Mouse (Mus musculus) kidney, embryonic 14.5 days (tissue): ENCODE measurements at regions not wholly inside any gene's neighbourhood (a gene's known extent, or its start where the extent isn't known, plus 50 kb on each side); places are given as distances from the start of the nearest gene placed in this dataset.

Experiments
- ATAC-seq: fragments of 200-750 bp; cut with Nextera tagmentation; 2 replicates; pipeline ENCODE4 v1.8.0; 2017; ENCODE audit warnings: moderate number of reproducible peaks, mild to moderate bottlenecking, moderate TSS enrichment, moderate library complexity; ENCODE audit not compliant: low FRiP score, low TSS enrichment
- H3K27ac ChIP-seq: fragments of 300-500 bp; sonication (generic); 2 replicates; pipeline ENCODE4 v1.5.1; 2014; ENCODE audit warnings: low read depth, mild to moderate bottlenecking, low read length, moderate library complexity, mixed read lengths
- H3K27me3 ChIP-seq: fragments of 300-500 bp; sonication (generic); 2 replicates; pipeline ENCODE4 v1.6.1; 2014; ENCODE audit warnings: mild to moderate bottlenecking, low read length; ENCODE audit not compliant: control insufficient read depth, insufficient read depth
- H3K36me3 ChIP-seq: fragments of 300-500 bp; sonication (generic); 2 replicates; pipeline ENCODE4 v1.6.1; 2014; ENCODE audit warnings: low read length, mixed read lengths; ENCODE audit not compliant: control insufficient read depth, insufficient read depth
- H3K4me1 ChIP-seq: fragments of 300-500 bp; sonication (generic); 2 replicates; pipeline ENCODE4 v1.6.1; 2014; ENCODE audit warnings: low read length, mixed read lengths; ENCODE audit not compliant: control insufficient read depth, insufficient read depth
- H3K4me2 ChIP-seq: fragments of 300-500 bp; sonication (generic); replicated peaks from 2 replicates; pipeline ENCODE4 v1.6.1; 2014; ENCODE audit warnings: low read depth, mild to moderate bottlenecking, low read length
- H3K4me3 ChIP-seq: fragments of 300-500 bp; sonication (generic); 2 replicates; pipeline ENCODE4 v1.5.1; 2014; ENCODE audit warnings: mild to moderate bottlenecking, low read length
- H3K9ac ChIP-seq: fragments of 300-500 bp; sonication (generic); 2 replicates; pipeline ENCODE4 v1.6.1; 2014; ENCODE audit warnings: low read depth, mild to moderate bottlenecking, low read length, moderate library complexity
- H3K9me3 ChIP-seq: fragments of 300-500 bp; sonication (generic); 2 replicates; pipeline ENCODE4 v1.6.1; 2016; ENCODE audit warnings: low read length; ENCODE audit not compliant: control insufficient read depth
- WGBS: fragments of 180-500 bp; shearing (Covaris S2); extraction: QIAGEN DNeasy Blood & Tissue Kit; methylation state at CpG from one replicate; pipeline ENCODE4 v1.1.7; 2014; 5-methylcytosine and 5-hydroxymethylcytosine counted together

DNA sequence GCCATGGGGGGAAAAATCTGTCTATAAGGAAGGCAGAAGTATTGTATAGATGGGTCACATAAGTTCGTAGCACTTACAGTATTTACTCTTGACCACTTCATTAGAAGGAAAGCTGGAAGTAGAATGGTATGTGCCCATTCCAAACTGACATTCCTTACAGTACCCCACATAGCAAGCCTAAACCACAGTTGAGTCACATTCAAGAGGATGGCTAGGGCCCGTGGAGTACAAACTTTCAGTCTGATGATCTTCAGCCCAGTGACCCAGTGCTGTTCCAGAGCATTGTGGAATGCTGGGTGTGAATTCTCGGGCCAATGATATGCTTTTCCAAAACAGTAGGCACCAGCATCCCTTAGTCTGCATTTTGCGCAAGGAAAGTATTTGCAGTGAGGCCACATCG, 124.2 kb upstream of the Tent5a start:
- H3K36me3 ChIP-seq: no peaks in the 10 kb centered on the region
- no peak overlapping the region for H3K27ac ChIP-seq
- H3K4me2 ChIP-seq: no peak overlapping the region
- H3K4me3 ChIP-seq: no peak overlapping the region
- H3K9me3 ChIP-seq: no peaks in the 10 kb centered on the region
- no peaks in the 10 kb centered on the region for H3K27me3 ChIP-seq
- no peaks in the 10 kb centered on the region for H3K4me1 ChIP-seq
- 92% methylated on average over 5 of the region's 5 CpGs for WGBS
- no peak for ATAC-seq
- no peak overlapping the region for H3K9ac ChIP-seq

DNA sequence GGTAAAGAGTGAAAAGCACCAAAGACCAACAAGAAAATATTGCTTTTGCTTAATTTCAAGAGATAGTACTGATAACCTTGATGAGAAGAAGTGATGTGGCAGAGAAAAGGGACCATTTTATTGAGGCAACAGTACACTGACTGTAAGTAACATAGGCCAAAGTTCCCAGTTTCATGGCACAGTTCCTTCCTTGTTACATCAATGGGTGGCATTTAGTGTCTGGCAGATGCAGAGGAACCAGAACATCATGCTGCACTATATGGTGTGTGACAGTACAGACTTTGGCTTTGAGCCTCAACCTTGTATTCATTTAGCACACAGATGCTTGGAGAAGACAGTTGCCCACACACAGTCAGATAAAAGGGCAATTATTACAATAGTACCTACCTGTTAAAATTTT, 123.7 kb upstream of the Tent5a start:
- H3K27ac ChIP-seq: no peak overlapping the region
- H3K4me1 ChIP-seq: no peaks in the 10 kb centered on the region
- no peak overlapping the region for H3K9ac ChIP-seq
- ATAC-seq: no peak
- no peaks in the 10 kb centered on the region for H3K36me3 ChIP-seq
- H3K4me2 ChIP-seq: no peak overlapping the region
- H3K4me3 ChIP-seq: no peak overlapping the region
- no peaks in the 10 kb centered on the region for H3K9me3 ChIP-seq
- H3K27me3 ChIP-seq: no peaks in the 10 kb centered on the region

DNA sequence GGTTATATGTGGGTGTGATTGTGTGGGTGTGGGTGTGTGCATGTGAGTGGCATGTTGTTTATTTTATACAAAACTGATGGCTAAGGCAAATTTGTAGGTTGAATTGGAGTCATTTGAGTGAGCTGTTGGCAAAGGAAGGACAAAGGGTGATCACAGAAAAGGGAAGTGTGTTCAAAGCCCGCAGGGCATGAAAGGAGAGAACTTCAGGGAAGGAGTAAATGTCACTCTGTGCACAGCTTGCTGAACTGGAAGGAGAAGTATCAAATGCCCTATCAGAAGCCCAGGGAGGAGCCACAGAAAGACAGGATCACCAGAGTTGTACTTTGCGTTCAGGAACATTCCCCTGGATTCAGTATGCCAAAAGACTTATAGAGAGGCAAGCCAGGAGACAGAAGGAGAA, 122.3 kb upstream of the Tent5a start:
- no peak overlapping the region for H3K9ac ChIP-seq
- 71% methylated on average over 2 of the region's 2 CpGs for WGBS
- no peaks in the 10 kb centered on the region for H3K9me3 ChIP-seq
- no peaks in the 10 kb centered on the region for H3K36me3 ChIP-seq
- H3K27me3 ChIP-seq: no peaks in the 10 kb centered on the region
- H3K4me2 ChIP-seq: no peak overlapping the region
- H3K4me1 ChIP-seq: no peaks in the 10 kb centered on the region
- no peak overlapping the region for H3K4me3 ChIP-seq
- no peak for ATAC-seq
- H3K27ac ChIP-seq: no peak overlapping the region

DNA sequence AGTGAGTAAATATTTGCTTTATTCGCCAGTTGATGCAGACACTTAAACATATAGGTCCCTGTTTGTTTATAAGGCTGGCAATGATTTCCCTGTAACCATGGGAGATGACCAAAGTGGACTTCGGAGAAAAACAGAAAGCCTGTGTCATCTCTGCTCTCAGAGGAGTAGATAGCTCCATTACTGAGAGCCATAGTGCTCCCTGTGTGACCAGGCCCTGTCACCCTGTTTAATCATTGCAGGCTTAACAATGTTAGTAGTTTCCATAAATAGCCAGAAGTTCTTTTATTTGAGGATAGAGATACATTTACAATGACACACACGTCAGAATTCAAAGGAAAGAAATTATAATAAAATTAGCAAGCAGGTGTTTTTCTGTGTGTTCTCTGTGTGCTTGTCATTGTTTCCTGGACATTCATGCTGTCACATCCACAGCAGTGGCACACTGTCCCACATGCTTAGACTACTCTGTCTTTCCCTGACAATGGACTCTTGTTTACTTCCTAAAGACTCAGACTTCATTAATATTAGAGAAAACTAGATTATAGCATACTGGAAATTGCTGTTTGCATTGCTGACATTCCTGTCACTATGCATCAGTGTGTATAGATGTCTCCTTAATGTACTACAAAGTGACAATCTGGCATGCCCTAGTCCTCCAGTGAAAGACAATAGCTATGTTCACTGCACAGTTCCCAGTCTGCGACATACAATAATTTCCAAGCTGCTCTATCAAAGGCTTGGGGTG, 115.8 kb upstream of the Tent5a start:
- H3K27ac ChIP-seq: no peak overlapping the region
- no peaks in the 10 kb centered on the region for H3K9me3 ChIP-seq
- no peaks in the 10 kb centered on the region for H3K27me3 ChIP-seq
- no peak for ATAC-seq
- no peaks in the 10 kb centered on the region for H3K4me1 ChIP-seq
- H3K36me3 ChIP-seq: no peaks in the 10 kb centered on the region
- no peak overlapping the region for H3K9ac ChIP-seq
- no peak overlapping the region for H3K4me2 ChIP-seq
- no peak overlapping the region for H3K4me3 ChIP-seq
- whole genome bisulfite sequencing: 82% methylated on average over 4 of the region's 4 CpGs

DNA sequence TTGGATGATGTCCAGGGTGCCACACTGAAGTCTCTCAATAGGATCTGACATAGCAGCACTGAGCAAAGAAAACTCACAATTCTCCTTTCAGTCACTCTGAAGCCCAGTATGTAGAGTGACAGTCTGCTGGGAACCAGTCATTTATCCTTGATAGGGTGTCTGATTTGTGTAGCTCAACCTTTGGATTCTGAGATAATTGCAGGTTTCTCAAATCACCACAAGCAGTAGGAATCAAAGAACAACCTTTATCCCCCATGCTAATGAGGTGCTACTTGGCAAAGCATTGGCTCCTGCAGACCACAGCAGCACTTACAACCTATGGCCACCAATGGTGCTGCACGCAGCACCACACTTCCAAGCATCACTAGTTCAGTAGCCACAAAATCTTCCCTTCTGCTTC, 112.5 kb upstream of the Tent5a start:
- ATAC-seq: no peak
- Histone ChIP-seq H3K36me3 (no peaks in the 10 kb centered on the region), H3K27ac (no peak overlapping the region), H3K4me2 (no peak overlapping the region), H3K4me1 (no peaks in the 10 kb centered on the region), H3K4me3 (no peak overlapping the region), H3K9ac (no peak overlapping the region), H3K27me3 (no peaks in the 10 kb centered on the region), H3K9me3 (no peaks in the 10 kb centered on the region)
- WGBS: 36% methylated on average over 1 of the region's 1 CpGs

DNA sequence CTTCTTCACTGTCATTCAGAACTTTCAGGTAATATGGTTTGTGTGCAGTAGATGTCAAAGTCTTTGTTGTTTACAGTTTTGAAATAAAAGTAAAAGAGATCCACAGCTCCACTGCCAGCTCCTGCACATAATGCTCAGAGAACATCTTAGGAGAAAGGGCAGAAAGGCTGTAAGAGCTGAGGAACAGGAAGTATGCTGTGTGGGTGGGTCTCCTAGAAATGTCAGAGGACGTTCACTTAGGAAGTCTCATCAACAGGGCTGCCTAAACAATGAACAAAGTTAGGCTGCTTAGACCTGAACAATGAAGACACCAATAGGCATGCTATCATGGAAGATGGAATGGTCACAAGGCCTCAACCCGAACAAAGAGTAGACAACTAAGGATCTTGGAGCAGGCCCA, 105.1 kb upstream of the Tent5a start:
- WGBS: 58% methylated on average over 2 of the region's 2 CpGs
- ATAC-seq: no peak

DNA sequence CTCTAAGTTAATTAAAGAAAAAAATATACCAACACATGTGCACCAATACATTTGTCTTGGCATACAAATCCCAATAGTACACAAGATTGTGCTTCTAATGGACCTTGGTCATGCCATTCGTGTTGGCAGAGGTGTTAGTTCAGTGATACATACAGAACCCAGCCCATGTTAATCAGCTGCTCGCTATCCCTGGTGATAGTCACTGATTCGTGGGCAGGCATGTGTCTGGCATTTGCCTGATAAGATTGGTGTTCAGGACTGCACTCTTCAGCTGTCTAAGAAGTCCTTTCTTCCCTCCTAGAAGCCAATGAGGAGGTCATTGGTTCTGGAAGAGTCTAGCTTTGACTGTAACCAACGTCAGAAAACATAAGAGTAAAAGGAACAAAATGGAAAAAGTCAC, 99.7 kb upstream of the Tent5a start:
- WGBS: 90% methylated on average over 4 of the region's 4 CpGs
- no peak overlapping the region for H3K4me3 ChIP-seq
- H3K9me3 ChIP-seq: no peaks in the 10 kb centered on the region
- no peaks in the 10 kb centered on the region for H3K36me3 ChIP-seq
- no peak for ATAC-seq
- H3K4me2 ChIP-seq: no peak overlapping the region
- H3K9ac ChIP-seq: no peak overlapping the region
- H3K27me3 ChIP-seq: no peaks in the 10 kb centered on the region
- no peaks in the 10 kb centered on the region for H3K4me1 ChIP-seq
- no peak overlapping the region for H3K27ac ChIP-seq

More for the DNA sequence above, 105.1 kb upstream of the Tent5a start:
- Histone ChIP-seq H3K36me3 (no peaks in the 10 kb centered on the region), H3K9ac (no peak overlapping the region), H3K4me2 (no peak overlapping the region), H3K27ac (no peak overlapping the region), H3K4me3 (no peak overlapping the region), H3K4me1 (no peaks in the 10 kb centered on the region), H3K27me3 (no peaks in the 10 kb centered on the region), H3K9me3 (no peaks in the 10 kb centered on the region)

DNA sequence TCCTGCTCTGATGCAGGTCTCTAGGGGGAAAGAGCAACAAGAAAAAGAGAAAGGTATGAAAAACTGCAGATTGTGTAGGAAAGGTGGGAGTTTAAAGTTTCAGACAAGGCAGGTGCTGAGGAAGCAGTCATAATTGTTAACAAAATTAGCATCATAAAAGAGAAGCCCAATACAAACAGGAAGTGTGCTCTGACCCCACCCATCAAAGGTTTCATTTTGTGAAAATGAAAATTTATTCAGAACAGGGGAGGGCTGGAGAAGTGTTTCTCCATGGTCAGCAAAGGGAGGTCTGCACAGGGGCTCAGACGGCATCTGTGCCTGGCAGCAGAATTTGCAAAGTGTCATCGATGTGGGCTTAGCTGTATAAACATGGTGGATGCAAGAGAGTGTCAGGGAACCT, 96.8 kb upstream of the Tent5a start:
- ATAC-seq: no peak

DNA sequence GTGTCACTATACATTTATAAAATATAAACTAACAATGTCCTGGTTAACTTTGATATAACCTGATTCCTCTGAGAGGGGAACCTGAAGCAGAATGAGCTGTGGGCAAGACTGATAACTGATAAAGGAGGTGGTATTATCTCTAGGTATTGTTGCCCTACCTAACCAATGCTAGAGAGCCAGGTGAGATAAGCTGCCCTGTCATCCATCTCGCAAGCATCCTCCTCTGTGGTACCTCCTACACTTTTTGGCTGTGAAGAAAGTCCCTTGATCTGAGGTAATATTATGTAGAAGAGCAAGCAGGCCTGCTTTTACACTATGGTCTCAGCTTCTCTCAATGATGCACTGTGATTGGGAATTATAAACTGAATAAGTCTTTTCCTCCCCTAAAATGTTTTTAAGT, 87.2 kb upstream of the Tent5a start:
- 76% methylated on average over 1 of the region's 1 CpGs for WGBS
- Histone ChIP-seq H3K9me3 (no peaks in the 10 kb centered on the region), H3K27ac (no peak overlapping the region), H3K36me3 (no peaks in the 10 kb centered on the region), H3K4me3 (no peak overlapping the region), H3K27me3 (no peaks in the 10 kb centered on the region), H3K4me1 (peaks cover 6% of the 10 kb centered on the region; the same call in 1 of the 2 replicates), H3K4me2 (no peak overlapping the region), H3K9ac (no peak overlapping the region)
- no peak for ATAC-seq

More for the DNA sequence above, 96.8 kb upstream of the Tent5a start:
- no peak overlapping the region for H3K4me2 ChIP-seq
- H3K9me3 ChIP-seq: no peaks in the 10 kb centered on the region
- no peaks in the 10 kb centered on the region for H3K36me3 ChIP-seq
- no peak overlapping the region for H3K27ac ChIP-seq
- H3K4me1 ChIP-seq: no peaks in the 10 kb centered on the region
- H3K4me3 ChIP-seq: no peak overlapping the region
- WGBS: 88% methylated on average over 2 of the region's 2 CpGs
- H3K9ac ChIP-seq: no peak overlapping the region
- no peaks in the 10 kb centered on the region for H3K27me3 ChIP-seq
